ENCODE assay signal across 13 mouse cellular contexts in genomic region chr3:38046611-38047010, GRCm38 (mm10).
"Had no signal": no experiment of that assay in that cellular context is flagged by ENCODE, and none has a peak within 500 bp of the region (broad histone marks: within the 10 kb centered on the region; RNA-seq: fewer than 3 reads in every experiment).

No protein-coding gene starts in this region.

- DNase-seq: kidney, adult 18-20 months; kidney, postnatal 10 days; layer of hippocampus, postnatal 36 days; left cerebral cortex, postnatal 4 days; liver, postnatal 0 days; retina, postnatal 1 day had no signal

- H3K4me3 ChIP-seq: limb, embryonic 12.5 days; limb, embryonic 15.5 days; midbrain, embryonic 13.5 days; neural tube, embryonic 12.5 days; neural tube, embryonic 15.5 days had no signal

- H3K27me3 ChIP-seq: limb, embryonic 12.5 days; limb, embryonic 15.5 days; midbrain, embryonic 13.5 days; neural tube, embryonic 12.5 days; neural tube, embryonic 15.5 days had no signal

- H3K27ac ChIP-seq: limb, embryonic 12.5 days; limb, embryonic 15.5 days; liver, embryonic 14.5 days; macrophage; midbrain, embryonic 13.5 days; neural tube, embryonic 12.5 days; neural tube, embryonic 15.5 days had no signal

- H3K9me3 ChIP-seq: limb, embryonic 12.5 days; limb, embryonic 15.5 days; midbrain, embryonic 13.5 days; neural tube, embryonic 12.5 days; neural tube, embryonic 15.5 days had no signal

- H3K36me3 ChIP-seq: limb, embryonic 12.5 days; limb, embryonic 15.5 days; midbrain, embryonic 13.5 days; neural tube, embryonic 12.5 days; neural tube, embryonic 15.5 days had no signal
